In the genomic region with DNA sequence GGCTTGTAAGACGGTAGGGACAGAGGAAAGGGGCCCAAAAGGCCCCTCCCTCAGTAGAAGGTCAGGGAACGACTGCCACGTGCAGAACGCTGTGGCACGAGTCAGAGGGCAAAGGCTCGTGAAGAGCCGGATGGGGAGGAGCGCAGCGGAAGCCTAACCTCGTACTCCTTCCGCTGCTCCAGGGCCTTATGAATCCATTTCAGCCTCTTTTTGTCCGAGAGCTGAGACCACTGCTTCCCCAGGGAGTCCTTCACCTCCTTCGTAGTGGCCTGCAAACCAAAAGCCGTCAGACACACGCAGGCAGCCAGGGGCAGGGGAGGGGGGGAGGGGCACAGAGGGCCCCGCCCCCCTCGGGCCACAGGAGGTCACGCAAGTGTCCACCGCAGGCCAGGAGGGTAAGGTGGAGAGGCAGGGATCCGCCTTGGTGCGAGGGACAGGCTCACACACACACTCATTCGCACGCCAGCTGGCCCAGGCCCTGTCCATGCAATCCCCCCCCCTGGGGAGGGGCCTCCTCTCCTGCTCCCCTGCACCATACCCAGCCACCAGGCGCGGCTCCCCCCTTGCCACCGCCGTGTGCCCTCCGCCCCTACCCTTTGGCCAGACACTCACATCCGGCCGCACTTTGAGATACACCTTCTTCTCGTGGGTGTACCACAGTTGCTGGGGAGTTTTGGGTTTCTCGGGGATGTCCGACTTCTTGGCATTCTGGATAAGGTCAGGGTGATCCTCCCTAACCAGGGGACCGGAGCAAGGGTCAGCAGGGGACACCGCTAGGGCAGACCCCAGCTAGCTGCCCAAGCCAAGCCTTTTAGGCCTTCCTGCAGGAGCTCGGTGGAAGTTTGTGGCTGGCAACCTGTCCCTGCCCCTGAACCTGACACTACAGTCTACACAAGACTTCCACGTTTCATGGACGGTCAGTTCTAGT, we compare ENCODE assay signal across 9 mouse cellular contexts. TPM values are rescaled to one million over a fixed set of nuclear protein-coding genes. Genes with fewer than 3 reads are reported as not detected.
A peak's percentile ranks its signal among the peaks of the same experiment; 100 is the strongest.
DNase-seq lines count a peak whose midpoint lies in the region; ATAC-seq lines count a peak whose summit lies in the region.
"Had no signal": no experiment of that assay in that cellular context is flagged by ENCODE, and none has a peak within 500 bp of the region (broad histone marks: within the 10 kb centered on the region; RNA-seq: fewer than 3 reads in every experiment).

No protein-coding gene starts in this region.

- H3K27ac ChIP-seq in kidney, embryonic 16.5 days (ENCODE audit: low read length), result no peak overlapping the region
- H3K27ac ChIP-seq in stomach, embryonic 15.5 days, result no peak overlapping the region

- intact Hi-C loops in gastrocnemius, postnatal 14 days (cut with DNase I; ENCODE audit: low total_unique reads), result loop anchor here (5.0 kb wide), 1 partner anchor 101 kb away; no protein-coding TSS in a partner anchor

- H3K4me1 ChIP-seq in kidney, embryonic 16.5 days (ENCODE audit: insufficient read depth, low read length), result peaks cover 32% of the 10 kb centered on the region
- H3K4me1 ChIP-seq in stomach, embryonic 15.5 days, result peaks cover 32% of the 10 kb centered on the region

- no peak for ATAC-seq in kidney, embryonic 16.5 days (ENCODE audit: low FRiP score, low TSS enrichment)
- ATAC-seq in stomach, embryonic 15.5 days (ENCODE audit: insufficient read depth, low FRiP score, low read depth), result no peak
- ATAC-seq: Patski had no signal

- H3K4me2 ChIP-seq in kidney, embryonic 16.5 days (replicated peaks; ENCODE audit: low read depth, low read length), result 0 out of 2 replicates have a peak overlapping the region, but pooled peaks have one; percentile 6
- no peak overlapping the region; the same call in 1 of the 2 replicates for H3K4me2 ChIP-seq in stomach, embryonic 15.5 days

- no peaks in the 10 kb centered on the region for H3K9me3 ChIP-seq in kidney, embryonic 16.5 days (ENCODE audit: low read length)
- no peaks in the 10 kb centered on the region for H3K9me3 ChIP-seq in stomach, embryonic 15.5 days

- H3K36me3 ChIP-seq in kidney, embryonic 16.5 days (ENCODE audit: insufficient read depth, low read length), result peaks cover 58% of the 10 kb centered on the region
- H3K36me3 ChIP-seq in stomach, embryonic 15.5 days, result peaks cover 43% of the 10 kb centered on the region

- H3K9ac ChIP-seq in kidney, embryonic 16.5 days (replicated peaks; ENCODE audit: low read length), result peak overlapping the region; percentile 35; the same call in 1 of the 2 replicates
- no peak overlapping the region for H3K9ac ChIP-seq in stomach, embryonic 15.5 days

- peak; percentile 32 for DNase-seq in gastrocnemius, postnatal 14 days
- DNase-seq in gastrocnemius, adult 8-10 months (ENCODE audit: low spot score in 2 of 2), result no peak
- DNase-seq in retina, postnatal 1 day, result peak; percentile 34
- no peak for DNase-seq in retina, embryonic 14.5 days (ENCODE audit: low spot score)
- no peak for DNase-seq in frontal cortex, postnatal 10 days (ENCODE audit: low spot score in 2 of 2)
- no peak for DNase-seq in urinary bladder, adult 2 months (ENCODE audit: low spot score)

- 38% methylated on average over 38 of the region's 38 CpGs for WGBS in kidney, embryonic 16.5 days
- WGBS in stomach, embryonic 15.5 days, result 45% methylated on average over 37 of the region's 38 CpGs

- H3K4me3 ChIP-seq in kidney, embryonic 16.5 days (ENCODE audit: low read length), result no peak overlapping the region
- 0 out of 2 replicates have a peak overlapping the region, but pooled peaks have one; percentile 7 for H3K4me3 ChIP-seq in stomach, embryonic 15.5 days (replicated peaks)

- no peaks in the 10 kb centered on the region for H3K27me3 ChIP-seq in kidney, embryonic 16.5 days (ENCODE audit: insufficient read depth, low read length)
- H3K27me3 ChIP-seq in stomach, embryonic 15.5 days (replicated peaks), result no peaks in the 10 kb centered on the region
- H3K27me3 ChIP-seq: Patski had no signal

RNA-seq across cellular contexts. Expression of a gene that starts 8.5 kb away (rescaled TPM):
- total RNA-seq in gastrocnemius, postnatal 14 days (2021), result 10 to 100 TPM; 38.2 to 45.5 TPM
- total RNA-seq in gastrocnemius, adult 8-10 months (2022), result 10 to 100 TPM; 31.5 to 41.6 (median 38.2) TPM
- polyA plus RNA-seq in kidney, embryonic 16.5 days (2015; fragmentation: Nextera tagmentation; extraction: Ambion mirVana), result 94.7 and 97.3 TPM in 2 replicates
- polyA plus RNA-seq in stomach, embryonic 15.5 days (2015; fragmentation: Nextera tagmentation; extraction: Ambion mirVana), result 82.7 and 83.0 TPM in 2 replicates
- 45.7 and 61.5 TPM in 2 replicates for polyA plus RNA-seq in urinary bladder, adult 2 months (2012; rRNA removed)

RNA-seq across cellular contexts. Expression of a gene that starts 14.6 kb away (rescaled TPM):
- total RNA-seq in gastrocnemius, postnatal 14 days (2021), result 10 to 100 TPM; 15.9 to 17.5 TPM
- 10 to 100 TPM in 3 of 4 experiments, 1 to 10 TPM in 1; 9.3 to 14.5 (median 11.1) TPM for total RNA-seq in gastrocnemius, adult 8-10 months (2022)
- 12.4 and 13.3 TPM in 2 replicates for polyA plus RNA-seq in kidney, embryonic 16.5 days (2015; fragmentation: Nextera tagmentation; extraction: Ambion mirVana)
- 14.5 and 14.8 TPM in 2 replicates for polyA plus RNA-seq in stomach, embryonic 15.5 days (2015; fragmentation: Nextera tagmentation; extraction: Ambion mirVana)
- polyA plus RNA-seq in urinary bladder, adult 2 months (2012; rRNA removed), result 36.5 and 38.6 TPM in 2 replicates

RNA-seq across cellular contexts. Expression of a gene that starts 26.3 kb away (rescaled TPM):
- 10 to 100 TPM; 14.8 to 14.9 TPM for total RNA-seq in gastrocnemius, postnatal 14 days (2021)
- 10 to 100 TPM; 14.7 to 15.8 (median 15.0) TPM for total RNA-seq in gastrocnemius, adult 8-10 months (2022)
- polyA plus RNA-seq in kidney, embryonic 16.5 days (2015; fragmentation: Nextera tagmentation; extraction: Ambion mirVana), result 64.4 and 66.7 TPM in 2 replicates
- 47.8 and 51.9 TPM in 2 replicates for polyA plus RNA-seq in stomach, embryonic 15.5 days (2015; fragmentation: Nextera tagmentation; extraction: Ambion mirVana)
- polyA plus RNA-seq in urinary bladder, adult 2 months (2012; rRNA removed), result 50.8 and 57.6 TPM in 2 replicates

RNA-seq across cellular contexts. Expression of a gene that starts 42.5 kb away (rescaled TPM):
- 10 to 100 TPM; 58.9 to 61.2 TPM for total RNA-seq in gastrocnemius, postnatal 14 days (2021)
- total RNA-seq in gastrocnemius, adult 8-10 months (2022), result 10 to 100 TPM; 92.5 to 99.3 (median 93.6) TPM
- polyA plus RNA-seq in kidney, embryonic 16.5 days (2015; fragmentation: Nextera tagmentation; extraction: Ambion mirVana), result not detected in 2 replicates
- polyA plus RNA-seq in stomach, embryonic 15.5 days (2015; fragmentation: Nextera tagmentation; extraction: Ambion mirVana), result 0.09 TPM in 1 of 2 replicates, not detected in the other
- polyA plus RNA-seq in urinary bladder, adult 2 months (2012; rRNA removed), result 0.63 and 0.65 TPM in 2 replicates

RNA-seq across cellular contexts. Expression of a gene that starts 55.0 kb away (rescaled TPM):
- total RNA-seq in gastrocnemius, postnatal 14 days (2021), result 1 to 10 TPM in 1 of 2 experiments, under 1 TPM in 1; 0.59 to 1.5 TPM
- 1 to 10 TPM in 1 of 4 experiments, not detected in 3; 1.0 TPM for total RNA-seq in gastrocnemius, adult 8-10 months (2022)
- polyA plus RNA-seq in kidney, embryonic 16.5 days (2015; fragmentation: Nextera tagmentation; extraction: Ambion mirVana), result 9.0 and 9.6 TPM in 2 replicates
- 31.8 and 68.8 TPM in 2 replicates for polyA plus RNA-seq in stomach, embryonic 15.5 days (2015; fragmentation: Nextera tagmentation; extraction: Ambion mirVana)
- 0.01 TPM in 1 of 2 replicates, not detected in the other for polyA plus RNA-seq in urinary bladder, adult 2 months (2012; rRNA removed)
- polyA plus RNA-seq: Patski had no signal

Comparison
In these comparisons a context has a peak if more than half of its experiments do, and no peak if none do; other contexts are left out.
1. DNase-seq: peak in gastrocnemius, postnatal 14 days (single experiment) and retina, postnatal 1 day (single experiment); none in gastrocnemius, adult 8-10 months (0 of 2), retina, embryonic 14.5 days (single experiment), frontal cortex, postnatal 10 days (0 of 2) and urinary bladder, adult 2 months (single experiment).